Mouse (Mus musculus) hindbrain, embryonic 11.5 days (tissue): ENCODE results near the gene Map7d3. TPM values are rescaled to one million over a fixed set of nuclear protein-coding genes. Genes with fewer than 3 reads are reported as not detected.
A peak's percentile ranks its signal among the peaks of the same experiment; 100 is the strongest.

Source experiments
- ATAC-seq: fragments of 200-750 bp; cut with Nextera tagmentation; 2 replicates; pipeline ENCODE4 v1.8.0; 2017; ENCODE audit warnings: mild to moderate bottlenecking, moderate TSS enrichment, moderate library complexity; ENCODE audit not compliant: low FRiP score
- DNase-seq: peaks from one replicate; pipeline ENCODE4 v3.0.0-alpha.2; 2015; ENCODE audit warnings: low spot score
- H3K27ac ChIP-seq: fragments of 300-500 bp; sonication (generic); 2 replicates; pipeline ENCODE4 v1.5.1; 2014; ENCODE audit warnings: mild to moderate bottlenecking, low read depth, low read length
- H3K27me3 ChIP-seq: fragments of 300-500 bp; sonication (generic); 2 replicates; pipeline ENCODE4 v1.6.1; 2014; ENCODE audit warnings: mild to moderate bottlenecking, low read length, moderate library complexity, mixed read lengths; ENCODE audit not compliant: control insufficient read depth, insufficient read depth
- H3K36me3 ChIP-seq: fragments of 300-500 bp; sonication (generic); 2 replicates; pipeline ENCODE4 v1.6.1; 2014; ENCODE audit warnings: mild to moderate bottlenecking, low read length, moderate library complexity, mixed read lengths; ENCODE audit not compliant: control insufficient read depth, insufficient read depth
- H3K4me1 ChIP-seq: fragments of 300-500 bp; sonication (generic); replicated peaks from 2 replicates; pipeline ENCODE4 v1.6.1; 2014; ENCODE audit warnings: low read length, mixed read lengths; ENCODE audit not compliant: control insufficient read depth, insufficient read depth
- H3K4me2 ChIP-seq: fragments of 300-500 bp; sonication (generic); replicated peaks from 2 replicates; pipeline ENCODE4 v1.6.1; 2014; ENCODE audit warnings: mild to moderate bottlenecking, low read depth, low read length
- H3K4me3 ChIP-seq: fragments of 300-500 bp; sonication (generic); 2 replicates; pipeline ENCODE4 v1.5.1; 2014; ENCODE audit warnings: low read depth, low read length
- H3K9ac ChIP-seq: fragments of 300-500 bp; sonication (generic); 2 replicates; pipeline ENCODE4 v1.6.1; 2014; ENCODE audit warnings: low read depth, low read length
- H3K9me3 ChIP-seq: fragments of 300-500 bp; sonication (generic); 2 replicates; pipeline ENCODE4 v1.6.1; 2016; ENCODE audit warnings: low read length; ENCODE audit not compliant: control insufficient read depth
- WGBS: fragments of 180-500 bp; shearing (Covaris S2); extraction: QIAGEN DNeasy Blood & Tissue Kit; methylation state at CpG from one replicate; pipeline ENCODE4 v1.1.7; 2014; 5-methylcytosine and 5-hydroxymethylcytosine counted together
- polyA plus RNA-seq: library from polyadenylated mRNA; unstranded; fragments of >200 nt; fragmentation: Nextera tagmentation; extraction: Ambion mirVana; gene quantifications from 2 replicates; pipeline ENCODE4 v1.2.1, GENCODE M21; 2014

Gene Map7d3
- 2.0 and 2.2 TPM in 2 replicates for polyA plus RNA-seq

GRCm38 (mm10) chrX:56821765-56822603 is at the start of gene Map7d3:
TSS of gene Map7d3 (minus strand) at chrX:56822326.
- Histone ChIP-seq H3K27ac (no peak within 1 kb of the TSS), H3K4me1 (no peaks in the 10 kb centered on the region), H3K36me3 (no peaks in the 10 kb centered on the region), H3K9ac (0 out of 2 replicates have a peak within 1 kb of the TSS, but pooled peaks have one; percentile 7), H3K4me3 (peak within 1 kb of the TSS; percentile 43), H3K27me3 (no peaks in the 10 kb centered on the region), H3K9me3 (no peaks in the 10 kb centered on the region), H3K4me2 (peak within 1 kb of the TSS; percentile 62)
- DNase-seq (peak; percentile 36), ATAC-seq (peak; percentile 68; the same call in 1 of the 2 replicates)
- WGBS, result 13% methylated on average over 35 of the region's 35 CpGs

GRCm38 (mm10) chrX:56869863-56870262 is 47.7 kb upstream of the Map7d3 start, which contains the start of gene Adgrg4:
TSS of gene Adgrg4 (plus strand) at chrX:56870163.
- no peak within 1 kb of the TSS for H3K4me3 ChIP-seq
- no peak within 1 kb of the TSS for H3K9ac ChIP-seq
- H3K36me3 ChIP-seq, result no peaks in the 10 kb centered on the region
- H3K4me2 ChIP-seq, result no peak within 1 kb of the TSS
- no peaks in the 10 kb centered on the region for H3K4me1 ChIP-seq
- no peaks in the 10 kb centered on the region for H3K27me3 ChIP-seq
- no peak within 1 kb of the TSS for H3K27ac ChIP-seq
- no peaks in the 10 kb centered on the region for H3K9me3 ChIP-seq
- WGBS, result 90% methylated on average over 2 of the region's 2 CpGs
- no peak for ATAC-seq
- no peak for DNase-seq

- H3K4me2 ChIP-seq, result no peak overlapping the region
- H3K4me1 ChIP-seq, result no peaks in the 10 kb centered on the region
- H3K27ac ChIP-seq, result no peak overlapping the region
- no peaks in the 10 kb centered on the region for H3K36me3 ChIP-seq
- no peaks in the 10 kb centered on the region for H3K9me3 ChIP-seq
- DNase-seq, result no peak
- H3K4me3 ChIP-seq, result no peak overlapping the region
- H3K9ac ChIP-seq, result no peak overlapping the region
- WGBS, result 81% methylated on average over 5 of the region's 5 CpGs
- ATAC-seq, result no peak
- H3K27me3 ChIP-seq, result no peaks in the 10 kb centered on the region
Observed at GRCm38 (mm10) chrX:56841255-56841654, 19.1 kb upstream of the Map7d3 start.

- no peaks in the 10 kb centered on the region for H3K9me3 ChIP-seq
- H3K4me1 ChIP-seq, result no peaks in the 10 kb centered on the region
- H3K9ac ChIP-seq, result no peak overlapping the region
- H3K27ac ChIP-seq, result no peak overlapping the region
- H3K4me3 ChIP-seq, result no peak overlapping the region
- H3K27me3 ChIP-seq, result no peaks in the 10 kb centered on the region
- H3K4me2 ChIP-seq, result no peak overlapping the region
- DNase-seq (peak; percentile 46), ATAC-seq (no peak)
- H3K36me3 ChIP-seq, result no peaks in the 10 kb centered on the region
Observed at GRCm38 (mm10) chrX:56839369-56839768, 17.2 kb upstream of the Map7d3 start.

GRCm38 (mm10) chrX:56835842-56836241 is 13.7 kb upstream of the Map7d3 start:
- no peak overlapping the region for H3K27ac ChIP-seq
- ATAC-seq (no peak), DNase-seq (no peak)
- H3K9ac ChIP-seq, result no peak overlapping the region
- WGBS, result 89% methylated on average over 6 of the region's 6 CpGs
- no peaks in the 10 kb centered on the region for H3K9me3 ChIP-seq
- no peaks in the 10 kb centered on the region for H3K4me1 ChIP-seq
- no peaks in the 10 kb centered on the region for H3K27me3 ChIP-seq
- no peaks in the 10 kb centered on the region for H3K36me3 ChIP-seq
- H3K4me2 ChIP-seq, result no peak overlapping the region
- H3K4me3 ChIP-seq, result no peak overlapping the region

GRCm38 (mm10) chrX:56827492-56827891 is 5.4 kb upstream of the Map7d3 start:
- 72% methylated on average over 6 of the region's 6 CpGs for WGBS
- H3K27ac ChIP-seq, result no peak overlapping the region
- H3K9ac ChIP-seq, result no peak overlapping the region
- no peaks in the 10 kb centered on the region for H3K9me3 ChIP-seq
- H3K4me2 ChIP-seq, result no peak overlapping the region
- H3K36me3 ChIP-seq, result no peaks in the 10 kb centered on the region
- ATAC-seq (no peak), DNase-seq (no peak)
- H3K27me3 ChIP-seq, result no peaks in the 10 kb centered on the region
- H3K4me1 ChIP-seq, result no peaks in the 10 kb centered on the region
- no peak overlapping the region for H3K4me3 ChIP-seq

GRCm38 (mm10) chrX:56791268-56791667 is 30.9 kb downstream of the Map7d3 start:
- peak; percentile 54; the same call in 1 of the 2 replicates for ATAC-seq

GRCm38 (mm10) chrX:56790591-56790990 is 31.5 kb downstream of the Map7d3 start:
- Histone ChIP-seq H3K4me1 (no peaks in the 10 kb centered on the region), H3K27me3 (no peaks in the 10 kb centered on the region), H3K4me2 (no peak overlapping the region), H3K9me3 (no peaks in the 10 kb centered on the region), H3K4me3 (no peak overlapping the region), H3K36me3 (no peaks in the 10 kb centered on the region), H3K9ac (no peak overlapping the region), H3K27ac (no peak overlapping the region)
- 78% methylated on average over 4 of the region's 4 CpGs for WGBS
- DNase-seq (no peak), ATAC-seq (no peak)

More at GRCm38 (mm10) chrX:56791268-56791667, 30.9 kb downstream of the Map7d3 start:
- H3K4me2 ChIP-seq, result no peak overlapping the region
- WGBS, result 52% methylated on average over 15 of the region's 15 CpGs
- H3K27ac ChIP-seq, result no peak overlapping the region
- no peak overlapping the region for H3K4me3 ChIP-seq
- peak; percentile 62 for DNase-seq
- no peaks in the 10 kb centered on the region for H3K4me1 ChIP-seq
- no peaks in the 10 kb centered on the region for H3K9me3 ChIP-seq
- H3K36me3 ChIP-seq, result no peaks in the 10 kb centered on the region
- no peaks in the 10 kb centered on the region for H3K27me3 ChIP-seq
- no peak overlapping the region for H3K9ac ChIP-seq

GRCm38 (mm10) chrX:56787486-56787885 is 34.6 kb downstream of the Map7d3 start:
- no peaks in the 10 kb centered on the region for H3K9me3 ChIP-seq
- H3K9ac ChIP-seq, result no peak overlapping the region
- H3K4me3 ChIP-seq, result no peak overlapping the region
- H3K36me3 ChIP-seq, result no peaks in the 10 kb centered on the region
- ATAC-seq (no peak), DNase-seq (no peak)
- H3K27me3 ChIP-seq, result no peaks in the 10 kb centered on the region
- H3K4me1 ChIP-seq, result no peaks in the 10 kb centered on the region
- no peak overlapping the region for H3K4me2 ChIP-seq
- no peak overlapping the region for H3K27ac ChIP-seq
- WGBS, result 90% methylated on average over 3 of the region's 3 CpGs
